Mouse (Mus musculus) small intestine, adult 2 months (tissue): ENCODE data around the gene Farp2.

Experiments
- CTCF ChIP-seq: fragments of 200-500 bp; IDR thresholded peaks from 2 replicates; pipeline ENCODE4 v1.5.1; 2012; ENCODE audit warnings: low read depth, mild to moderate bottlenecking, control low read depth, inconsistent platforms, low read length, moderate library complexity, mixed read lengths; ENCODE audit not compliant: insufficient replicate concordance, insufficient read length; ENCODE audit errors: extremely low read depth
- POLR2A ChIP-seq: fragments of 200-500 bp; IDR thresholded peaks from 2 replicates; pipeline ENCODE4 v1.6.1; 2012; ENCODE audit warnings: low read depth, mild to moderate bottlenecking, control low read depth, inconsistent platforms, low read length, moderate library complexity

DNA sequence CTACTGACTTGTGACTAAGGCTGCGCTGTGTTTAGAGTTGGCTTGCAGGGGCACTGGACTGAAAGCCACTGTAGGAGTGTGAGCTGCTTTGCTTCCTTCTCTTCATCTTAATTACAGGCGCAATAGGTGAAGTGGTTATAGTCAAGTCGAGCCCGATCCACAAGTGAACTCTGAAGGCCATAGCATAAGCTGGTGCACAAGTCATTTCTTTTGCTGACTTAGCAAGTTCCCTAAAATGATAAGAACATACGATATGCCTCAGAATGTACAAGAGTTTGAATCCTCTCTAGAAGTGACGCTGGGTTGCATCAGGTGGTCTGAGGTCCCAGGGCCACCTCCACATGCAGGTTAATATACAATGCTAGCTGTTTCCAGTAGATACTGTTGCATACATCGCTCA, 69.7 kb downstream of the Farp2 start:
- no peak for TF ChIP-seq CTCF
- TF ChIP-seq POLR2A, result no peak
